Mouse (Mus musculus): Measurements from ENCODE around the gene Lpar3.

GRCm38 (mm10) chr3:146198803-146199481 is 21.8 kb upstream of the Lpar3 start:
- TF ChIP-seq GATA1 (IDR thresholded peaks at IDR 0.05; ENCODE audit: low read length), result no peak
- TF ChIP-seq TAL1 (IDR thresholded peaks at IDR 0.05; ENCODE audit: low read length), result no peak
